In the genomic region with DNA sequence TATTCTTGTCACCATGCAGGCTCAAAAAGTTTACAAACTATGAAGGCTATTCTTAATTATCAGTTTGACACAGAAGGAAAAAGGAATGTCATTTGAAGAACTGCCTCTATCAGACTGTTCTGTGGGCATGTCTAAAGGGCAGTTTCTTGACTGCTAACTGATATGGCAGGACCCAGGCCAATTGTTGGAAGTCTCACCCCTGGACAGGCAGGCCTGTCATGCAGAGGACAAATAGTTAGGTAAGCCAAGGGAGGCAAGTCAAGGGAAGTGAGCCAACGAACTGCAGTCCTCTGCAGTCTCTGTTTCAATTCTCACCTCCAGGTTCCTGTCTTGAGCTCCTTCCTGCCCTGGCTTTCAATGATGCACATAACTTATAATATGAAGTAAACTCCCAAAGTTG, we compare ENCODE assay signal across 26 mouse cellular contexts. TPM values are rescaled to one million over a fixed set of nuclear protein-coding genes. Genes with fewer than 3 reads are reported as not detected.
DNase-seq lines count a peak whose midpoint lies in the region; ATAC-seq lines count a peak whose summit lies in the region.
"Had no signal": no experiment of that assay in that cellular context is flagged by ENCODE, and none has a peak within 500 bp of the region (broad histone marks: within the 10 kb centered on the region; RNA-seq: fewer than 3 reads in every experiment).

No protein-coding gene starts in this region.

- no peaks in the 10 kb centered on the region for H3K9me3 ChIP-seq in heart, embryonic 15.5 days (replicated peaks)
- H3K9me3 ChIP-seq in heart, embryonic 10.5 days, result no peaks in the 10 kb centered on the region
- H3K9me3 ChIP-seq: embryonic facial prominence, embryonic 13.5 days; forebrain, embryonic 10.5 days; lung, embryonic 15.5 days; midbrain, embryonic 12.5 days; neural tube, embryonic 12.5 days; stomach, embryonic 15.5 days had no signal

- intact Hi-C loops in heart, postnatal 10 days (cut with DNase I), result no loop called here

- H3K4me1 ChIP-seq in heart, embryonic 15.5 days (replicated peaks), result peaks cover 4% of the 10 kb centered on the region; the same call in 1 of the 2 replicates
- H3K4me1 ChIP-seq in heart, embryonic 10.5 days, result no peaks in the 10 kb centered on the region
- H3K4me1 ChIP-seq: embryonic facial prominence, embryonic 13.5 days; forebrain, embryonic 10.5 days; lung, embryonic 15.5 days; midbrain, embryonic 12.5 days; neural tube, embryonic 12.5 days; stomach, embryonic 15.5 days had no signal

- no peak for ATAC-seq in heart, embryonic 15.5 days (replicated peaks; ENCODE audit: insufficient number of reproducible peaks, insufficient read depth, low FRiP score, low read depth)
- ATAC-seq: CD4-positive, CD25-positive, alpha-beta regulatory T cell, adult 4 months; forebrain, postnatal 0 days; intestine, postnatal 0 days had no signal

- H3K27ac ChIP-seq in heart, embryonic 15.5 days, result peak overlapping the region; percentile 31; the same call in 1 of the 2 replicates
- no peak overlapping the region for H3K27ac ChIP-seq in heart, embryonic 10.5 days
- H3K27ac ChIP-seq: embryonic facial prominence, embryonic 13.5 days; forebrain, embryonic 10.5 days; hindbrain, embryonic 14.5 days; lung, embryonic 15.5 days; midbrain, embryonic 12.5 days; neural tube, embryonic 12.5 days; stomach, embryonic 15.5 days had no signal

- DNase-seq in gastrocnemius, postnatal 25 days, result peak; percentile 6
- no peak for DNase-seq in gastrocnemius, adult 8-10 months (ENCODE audit: low spot score in 2 of 2)
- DNase-seq in heart, embryonic 10.5 days (ENCODE audit: low spot score), result no peak
- DNase-seq in heart, postnatal 10 days, result peak; percentile 19 to 52
- peak; percentile 9 for DNase-seq in skeletal muscle tissue, adult 2 months (ENCODE audit: low read depth, low spot score)
- DNase-seq in lung, postnatal 36 days, result no peak
- DNase-seq: adrenal gland, postnatal 36 days; cerebellum, adult 18-20 months; cerebellum, postnatal 10 days; forebrain, postnatal 0 days; kidney, adult 9 months; kidney, postnatal 10 days; layer of hippocampus, adult 9-11 months; liver; right cerebral cortex, postnatal 4 days had no signal

- no peak overlapping the region for H3K9ac ChIP-seq in heart, embryonic 15.5 days
- H3K9ac ChIP-seq: embryonic facial prominence, embryonic 13.5 days; forebrain, postnatal 0 days; hindbrain, embryonic 14.5 days; lung, embryonic 15.5 days; midbrain, embryonic 12.5 days; neural tube, embryonic 12.5 days; stomach, embryonic 15.5 days had no signal

- peaks cover 7% of the 10 kb centered on the region for H3K36me3 ChIP-seq in heart, embryonic 15.5 days
- peaks cover 29% of the 10 kb centered on the region for H3K36me3 ChIP-seq in heart, embryonic 10.5 days

- 50% methylated on average over 1 of the region's 1 CpGs for WGBS in heart, embryonic 15.5 days
- 61% methylated on average over 1 of the region's 1 CpGs for WGBS in heart, embryonic 10.5 days

- no peaks in the 10 kb centered on the region for H3K27me3 ChIP-seq in heart, embryonic 15.5 days
- H3K27me3 ChIP-seq in heart, embryonic 10.5 days (ENCODE audit: insufficient read depth, poor library complexity, severe bottlenecking), result no peaks in the 10 kb centered on the region
- H3K27me3 ChIP-seq: embryonic facial prominence, embryonic 13.5 days; lung, embryonic 15.5 days; midbrain, embryonic 12.5 days; neural tube, embryonic 12.5 days; stomach, embryonic 15.5 days had no signal

- H3K4me2 ChIP-seq in heart, embryonic 15.5 days, result no peak overlapping the region
- H3K4me2 ChIP-seq: embryonic facial prominence, embryonic 13.5 days; hindbrain, embryonic 14.5 days; lung, embryonic 15.5 days; midbrain, embryonic 12.5 days; neural tube, embryonic 12.5 days; stomach, embryonic 15.5 days had no signal

- H3K4me3 ChIP-seq in heart, embryonic 15.5 days, result no peak overlapping the region
- H3K4me3 ChIP-seq in heart, embryonic 10.5 days, result no peak overlapping the region
- H3K4me3 ChIP-seq: embryonic facial prominence, embryonic 13.5 days; forebrain, embryonic 10.5 days; lung, embryonic 15.5 days; midbrain, embryonic 12.5 days; myocyte; neural tube, embryonic 12.5 days; stomach, embryonic 15.5 days had no signal

RNA-seq across cellular contexts. Expression of gene Ints6, which starts 29.1 kb away (rescaled TPM):
- total RNA-seq in gastrocnemius, postnatal 25 days (2021), result 10 to 100 TPM; 10.8 to 11.9 TPM
- total RNA-seq in gastrocnemius, adult 8-10 months (2022), result 10 to 100 TPM; 11.3 to 16.8 (median 15.4) TPM
- 12.6 and 12.8 TPM in 2 replicates for polyA plus RNA-seq in heart, embryonic 15.5 days (2015; fragmentation: Nextera tagmentation; extraction: Ambion mirVana)
- polyA plus RNA-seq in heart, embryonic 10.5 days (2016; fragmentation: Nextera tagmentation; extraction: Ambion mirVana), result 18.1 and 26.5 TPM in 2 replicates
- 10 to 100 TPM; 14.3 to 22.4 TPM for total RNA-seq in heart, postnatal 10 days (2021)

Comparison
In these comparisons a context has a peak if more than half of its experiments do, and no peak if none do; other contexts are left out.
1. DNase-seq: peak in gastrocnemius, postnatal 25 days (single experiment), heart, postnatal 10 days (2 of 2) and skeletal muscle tissue, adult 2 months (single experiment); none in gastrocnemius, adult 8-10 months (0 of 2), heart, embryonic 10.5 days (single experiment) and lung, postnatal 36 days (single experiment).